Mouse (Mus musculus): ENCODE data around the gene Vstm2l.

The Vstm2l gene

DNA sequence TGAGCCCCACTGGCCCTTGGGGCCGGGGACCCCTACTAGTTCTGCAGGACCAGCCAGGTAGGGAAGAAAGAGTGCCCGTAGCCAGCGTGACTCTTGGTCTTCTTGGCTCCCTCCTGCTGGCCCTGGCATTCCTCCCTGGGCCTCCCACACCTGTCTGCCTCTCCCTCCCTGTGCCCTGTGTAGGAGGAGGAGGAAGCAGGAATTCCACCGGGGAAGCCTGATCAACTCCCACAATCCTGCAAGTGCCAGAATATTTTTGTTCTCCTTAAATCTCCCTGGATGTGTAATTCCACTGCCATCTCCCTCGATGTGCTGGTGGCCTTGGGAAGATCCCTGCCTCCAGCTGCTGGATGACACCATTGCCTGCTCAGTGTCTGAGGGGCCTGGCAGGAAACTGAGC lies 10.1 kb downstream of the Vstm2l start:
- POLR2A ChIA-PET = no interaction called here
- CTCF ChIA-PET = interaction anchor here in 2 of 4 experiments (0.6 to 2.0 kb wide), 2 partner anchors 9 to 140 kb away, joined by 6 to 7 read pairs; partner anchors contain the start of gene Vstm2l (in 1 of the 2)

DNA sequence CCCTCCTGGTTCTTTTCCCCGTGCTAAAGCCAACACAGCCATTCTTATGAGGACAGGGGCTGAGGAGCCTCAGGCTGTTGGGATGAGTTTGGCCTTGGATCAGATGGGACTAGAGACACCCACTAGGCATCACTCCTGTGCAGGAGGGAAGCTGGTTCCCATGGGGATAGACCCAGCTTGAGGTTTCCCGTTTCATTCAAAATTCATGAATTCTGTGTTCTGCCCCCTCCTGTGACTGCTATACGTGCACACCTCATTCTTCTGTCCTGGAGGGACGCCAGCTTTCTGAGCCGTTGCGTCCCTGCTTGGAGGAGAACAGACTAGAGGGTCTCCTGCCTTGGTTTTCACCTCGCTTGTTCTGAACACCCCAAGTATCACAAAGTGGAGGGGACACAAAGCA lies 12.0 kb downstream of the Vstm2l start:
- CTCF ChIA-PET = interaction anchor here in 2 of 4 experiments (0.7 to 1.3 kb wide), 2 partner anchors 12 to 26 kb away, joined by 4 to 5 read pairs; partner anchors contain the start of gene Vstm2l (in 1 of the 2)

DNA sequence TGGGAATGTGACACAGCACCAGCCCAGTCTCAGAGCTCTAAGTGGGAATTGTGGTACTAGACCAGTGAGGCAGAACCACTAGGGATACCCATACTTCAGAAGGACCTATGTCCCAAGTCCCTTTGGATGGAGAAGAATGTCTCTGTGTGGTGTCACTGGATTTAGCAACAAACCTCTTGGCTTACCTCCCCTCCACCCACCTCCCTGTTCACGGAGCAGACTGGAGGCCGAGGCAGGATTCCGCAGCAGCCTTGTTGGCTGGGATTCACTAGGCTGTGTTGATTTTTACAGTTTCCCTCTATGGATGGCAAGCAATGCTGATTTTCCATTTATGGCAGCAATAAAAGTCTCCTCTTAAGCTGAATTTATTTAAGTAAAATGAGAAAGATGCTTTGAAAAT lies 12.5 kb downstream of the Vstm2l start:
- POLR2A ChIA-PET = interaction anchor here in 1 of 4 experiments (0.8 to 1.3 kb wide), 5 partner anchors 9 to 279 kb away, joined by 3 read pairs; no protein-coding TSS in a partner anchor

More for the DNA sequence above, 12.0 kb downstream of the Vstm2l start:
- POLR2A ChIA-PET = interaction anchor here in 1 of 4 experiments (0.6 to 1.3 kb wide), 6 partner anchors 8 to 280 kb away, joined by 3 read pairs; no protein-coding TSS in a partner anchor

DNA sequence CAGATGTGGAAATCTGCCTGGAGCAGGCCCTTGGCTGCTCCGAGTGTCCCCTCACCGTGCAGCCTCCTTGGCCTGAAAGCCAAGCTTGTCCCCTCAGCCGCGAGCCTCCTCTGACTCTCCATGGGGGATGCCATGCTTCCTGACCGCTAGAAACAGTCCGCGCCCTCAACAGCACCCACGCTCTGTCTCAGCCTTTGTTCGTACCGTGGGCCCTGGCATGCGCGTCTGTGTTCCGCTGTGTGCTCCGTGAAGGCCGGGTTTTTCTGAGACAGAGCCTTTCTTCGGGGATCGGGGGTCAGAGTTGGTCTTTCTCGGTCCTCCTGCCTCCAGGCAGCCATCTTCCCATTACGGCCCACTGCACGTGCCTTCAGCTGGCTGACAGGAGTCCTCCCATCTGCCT lies 12.9 kb downstream of the Vstm2l start:
- ChIA-PET CTCF (interaction anchor here in 3 of 4 experiments (1.3 to 3.3 kb wide), 3 partner anchors 10 to 16 kb away, joined by 4 to 8 read pairs (median 5); partner anchors contain the start of gene Vstm2l (in 1 of the 3)), POLR2A (interaction anchor here in 2 of 4 experiments (1.1 kb wide), 3 partner anchors 9 to 181 kb away, joined by 3 to 4 read pairs (median 3); no protein-coding TSS in a partner anchor)

More for the DNA sequence above, 12.5 kb downstream of the Vstm2l start:
- CTCF ChIA-PET = interaction anchor here in 3 of 4 experiments (0.7 to 1.5 kb wide), 3 partner anchors 10 to 26 kb away, joined by 4 to 5 read pairs (median 4); partner anchors contain the start of gene Vstm2l (in 1 of the 3)

GRCm38 (mm10) chr2:157927815-157928214 lies 13.4 kb downstream of the Vstm2l start:
- ChIA-PET CTCF (interaction anchor here in 3 of 4 experiments (0.7 to 3.3 kb wide), 6 partner anchors 9 to 19 kb away, joined by 3 to 8 read pairs (median 4); partner anchors contain the start of gene Vstm2l (in 1 of the 3)), POLR2A (interaction anchor here in 3 of 4 experiments (1.1 to 1.7 kb wide), 9 partner anchors 9 to 251 kb away, joined by 3 to 8 read pairs (median 4); no protein-coding TSS in a partner anchor)

GRCm38 (mm10) chr2:157932655-157933054 lies 18.2 kb downstream of the Vstm2l start:
- CTCF ChIA-PET = interaction anchor here in 1 of 4 experiments (0.6 to 0.7 kb wide), 2 partner anchors 42 to 92 kb away, joined by 3 read pairs; no protein-coding TSS in a partner anchor
- POLR2A ChIA-PET = interaction anchor here in 1 of 4 experiments (0.6 kb wide), 1 partner anchor 39 kb away, joined by 4 read pairs; no protein-coding TSS in a partner anchor

- ChIA-PET POLR2A (interaction anchor here in 1 of 4 experiments (0.6 kb wide), 1 partner anchor 441 kb away, joined by 3 read pairs; no protein-coding TSS in a partner anchor), CTCF (interaction anchor here in 3 of 4 experiments (0.6 to 2.0 kb wide), 3 partner anchors 9 to 260 kb away, joined by 3 to 4 read pairs (median 4); no protein-coding TSS in a partner anchor)
These were observed 21.2 kb downstream of the Vstm2l start for GRCm38 (mm10) chr2:157935444-157936171.

DNA sequence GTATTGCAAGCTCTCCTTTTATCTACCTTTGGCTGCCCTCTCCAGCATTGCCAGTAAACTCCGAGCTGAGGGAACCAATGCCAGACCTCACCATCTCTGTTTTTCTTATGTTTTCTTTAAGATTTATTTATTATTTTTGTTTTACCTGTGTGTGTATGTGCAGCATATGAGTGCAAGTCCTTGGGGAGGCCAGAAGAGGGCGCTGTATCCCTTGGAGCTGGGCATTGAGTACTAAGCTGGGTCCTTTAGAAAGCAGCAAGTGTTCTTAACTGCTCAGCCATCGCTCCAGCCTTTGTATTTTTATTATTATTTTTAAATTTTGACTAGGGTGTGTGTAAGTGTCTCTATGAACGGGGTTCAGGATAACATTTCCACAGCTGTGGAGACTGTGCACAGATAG lies 22.2 kb downstream of the Vstm2l start:
- POLR2A ChIA-PET = interaction anchor here in 2 of 4 experiments (1.1 kb wide), 2 partner anchors 12 to 91 kb away, joined by 3 to 4 read pairs; no protein-coding TSS in a partner anchor

GRCm38 (mm10) chr2:157940586-157941185 lies 26.2 kb downstream of the Vstm2l start:
- ChIA-PET CTCF (interaction anchor here in 1 of 4 experiments (1.1 kb wide), 1 partner anchor 281 kb away, joined by 3 read pairs; no protein-coding TSS in a partner anchor), POLR2A (interaction anchor here in 2 of 4 experiments (0.5 to 3.5 kb wide), 5 partner anchors 12 to 712 kb away, joined by 3 to 12 read pairs (median 5); no protein-coding TSS in a partner anchor)

More for the DNA sequence above, 22.2 kb downstream of the Vstm2l start:
- CTCF ChIA-PET = interaction anchor here (0.5 to 1.8 kb wide), 19 partner anchors 8 to 290 kb away, joined by 3 to 8 read pairs (median 3); no protein-coding TSS in a partner anchor

DNA sequence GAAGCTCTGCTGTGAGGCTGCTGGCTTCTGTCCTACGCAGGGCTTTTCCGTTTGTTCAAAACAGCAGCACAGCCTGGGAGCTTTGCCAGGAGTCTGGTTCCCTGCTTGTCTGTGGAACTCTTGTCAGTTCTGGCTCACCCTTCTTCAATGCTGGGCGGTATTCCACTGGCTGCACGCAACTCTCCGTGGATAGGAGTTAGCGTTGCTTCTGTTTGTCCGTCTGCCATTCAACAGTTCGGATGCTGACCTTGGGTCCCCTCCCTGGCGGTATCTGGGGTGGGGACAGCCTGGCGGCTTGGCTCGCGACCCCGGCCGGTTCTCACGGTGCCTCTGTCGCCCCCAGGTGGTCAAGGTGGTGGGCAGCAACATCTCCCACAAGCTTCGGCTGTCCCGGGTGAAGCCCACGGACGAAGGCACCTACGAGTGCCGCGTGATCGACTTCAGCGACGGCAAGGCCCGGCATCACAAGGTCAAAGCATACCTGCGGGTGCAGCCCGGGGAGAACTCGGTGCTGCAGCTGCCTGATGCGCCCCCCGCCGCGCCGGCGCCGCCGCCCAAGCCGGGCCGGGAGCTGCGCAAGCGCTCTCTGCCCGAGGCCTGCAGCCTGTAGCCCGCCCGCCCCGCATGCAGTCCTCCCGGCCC lies 29.2 kb downstream of the Vstm2l start:
- CTCF ChIA-PET = interaction anchor here (0.6 to 2.2 kb wide), 29 partner anchors 8 to 626 kb away, joined by 3 to 10 read pairs (median 4); partner anchors contain the start of gene Vstm2l (in 1 of the 4)
- POLR2A ChIA-PET = interaction anchor here in 3 of 4 experiments (0.5 to 1.7 kb wide), 19 partner anchors 11 to 1245 kb away, joined by 3 to 8 read pairs (median 3); no protein-coding TSS in a partner anchor

- POLR2A ChIA-PET = interaction anchor here in 3 of 4 experiments (0.5 to 1.7 kb wide), 16 partner anchors 10 to 337 kb away, joined by 3 to 8 read pairs (median 4); no protein-coding TSS in a partner anchor
- CTCF ChIA-PET = interaction anchor here in 3 of 4 experiments (0.6 to 2.2 kb wide), 22 partner anchors 9 to 264 kb away, joined by 3 to 10 read pairs (median 4); no protein-coding TSS in a partner anchor
These were observed 29.9 kb downstream of the Vstm2l start for GRCm38 (mm10) chr2:157944156-157944893.

GRCm38 (mm10) chr2:157953978-157954377 lies 39.5 kb downstream of the Vstm2l start:
- ChIA-PET POLR2A (interaction anchor here in 2 of 4 experiments (0.7 to 0.9 kb wide), 3 partner anchors 10 to 188 kb away, joined by 4 to 6 read pairs (median 4); no protein-coding TSS in a partner anchor), CTCF (interaction anchor here in 2 of 4 experiments (0.6 to 1.0 kb wide), 2 partner anchors 8 to 386 kb away, joined by 3 to 5 read pairs; no protein-coding TSS in a partner anchor)

- CTCF ChIA-PET = interaction anchor here in 3 of 4 experiments (0.6 to 2.0 kb wide), 18 partner anchors 10 to 418 kb away, joined by 3 to 16 read pairs (median 4); partner anchors contain the start of gene Snhg11 (in 1 of the 3)
- POLR2A ChIA-PET = interaction anchor here (0.5 to 4.1 kb wide), 28 partner anchors 9 to 711 kb away, joined by 3 to 25 read pairs (median 4); no protein-coding TSS in a partner anchor
These were observed 43.3 kb downstream of the Vstm2l start for GRCm38 (mm10) chr2:157957707-157958108.

DNA sequence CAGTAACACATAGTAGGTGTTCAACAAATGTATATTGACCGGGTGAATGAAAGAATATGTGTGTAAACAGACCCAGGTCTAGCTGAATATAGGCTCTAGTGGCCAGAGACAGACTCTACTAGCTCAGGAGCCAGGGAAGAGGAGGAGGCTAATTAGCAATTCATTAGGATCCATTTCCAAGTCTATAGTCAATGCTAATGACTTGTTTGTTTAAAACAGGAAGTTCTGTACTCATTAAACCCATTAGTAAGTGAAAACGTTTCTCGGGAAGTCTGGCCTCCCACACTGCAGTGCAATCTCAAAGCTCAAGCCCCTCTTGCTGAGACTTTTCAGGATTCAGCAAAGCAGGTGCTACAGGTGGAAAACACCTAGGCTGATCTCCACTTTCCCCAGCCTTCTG lies 53.4 kb downstream of the Vstm2l start:
- CTCF ChIA-PET = interaction anchor here (0.5 to 1.6 kb wide), 13 partner anchors 10 to 1349 kb away, joined by 3 to 7 read pairs (median 3); partner anchors contain the start of gene Vstm2l (in 1 of the 4)
- POLR2A ChIA-PET = interaction anchor here in 3 of 4 experiments (0.5 to 4.4 kb wide), 13 partner anchors 10 to 806 kb away, joined by 3 to 25 read pairs (median 3); no protein-coding TSS in a partner anchor

DNA sequence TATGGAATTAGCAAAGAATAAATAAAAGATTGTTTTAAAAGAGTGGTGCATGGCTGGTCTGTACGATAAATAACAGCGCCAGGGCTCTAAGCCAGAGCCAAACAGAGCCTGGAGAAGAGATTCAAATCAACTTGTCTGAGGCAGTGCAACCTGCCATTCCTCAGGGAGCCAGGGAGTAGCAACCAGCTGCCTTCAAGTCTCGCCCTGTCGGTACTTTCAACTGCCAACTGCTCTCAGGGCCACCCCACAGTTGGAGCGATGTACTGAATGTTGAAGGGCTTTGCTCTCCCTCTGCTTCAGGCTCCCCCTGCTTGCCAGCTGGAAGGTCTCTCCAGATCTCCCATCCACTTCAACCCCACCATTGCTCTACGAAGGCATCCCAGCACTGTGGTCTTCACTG lies 55.7 kb downstream of the Vstm2l start:
- POLR2A ChIA-PET = interaction anchor here in 3 of 4 experiments (0.7 to 1.7 kb wide), 9 partner anchors 10 to 345 kb away, joined by 3 to 8 read pairs (median 3); partner anchors contain the start of genes Rprd1b (in 1 of the 3) and Tti1 (in 1 of the 3)

DNA sequence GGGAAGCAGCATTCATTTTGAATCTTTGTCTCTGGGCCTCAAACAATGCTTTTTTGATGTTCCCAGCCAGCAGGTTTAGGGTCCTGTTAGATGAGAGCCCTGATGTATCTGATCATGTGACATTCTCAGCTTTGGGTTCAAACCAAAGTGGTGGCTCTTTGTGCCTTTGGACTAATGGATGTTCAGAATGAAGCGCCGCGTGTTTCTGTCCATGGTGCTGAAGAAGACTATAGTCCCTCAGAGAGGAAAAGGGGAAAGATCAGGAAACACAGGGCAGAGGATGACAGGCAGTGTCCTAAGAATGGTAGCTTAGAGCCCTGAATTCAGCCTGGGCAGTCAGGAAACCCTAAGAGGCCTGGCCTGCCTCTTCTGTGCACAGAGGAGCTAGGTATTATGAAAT lies 56.2 kb downstream of the Vstm2l start:
- POLR2A ChIA-PET = interaction anchor here (0.6 to 1.7 kb wide), 13 partner anchors 9 to 1625 kb away, joined by 3 to 8 read pairs (median 3); partner anchors contain the start of genes Rprd1b (in 1 of the 4) and Tti1 (in 1 of the 4)
- CTCF ChIA-PET = interaction anchor here (0.6 to 1.0 kb wide), 5 partner anchors 27 to 644 kb away, joined by 3 to 9 read pairs (median 3); no protein-coding TSS in a partner anchor

More for the DNA sequence above, 55.7 kb downstream of the Vstm2l start:
- CTCF ChIA-PET = interaction anchor here in 1 of 4 experiments (0.9 to 1.0 kb wide), 2 partner anchors 27 to 222 kb away, joined by 3 to 4 read pairs; no protein-coding TSS in a partner anchor
